Mouse (Mus musculus) lung, postnatal 0 days (tissue): ENCODE measurements around the gene Nemf.

Experiments
- CTCF ChIP-seq: IDR thresholded peaks from 2 replicates; pipeline ENCODE4 v1.5.1; 2016; ENCODE audit warnings: antibody characterized with exemption, mild to moderate bottlenecking
- EP300 ChIP-seq: IDR thresholded peaks from 2 replicates; pipeline ENCODE4 v1.6.1; 2016; ENCODE audit warnings: antibody characterized with exemption, mild to moderate bottlenecking, control low read depth

- no peak for TF ChIP-seq CTCF
- TF ChIP-seq EP300, result no peak
Measured at GRCm38 (mm10) chr12:69294936-69295335, 62.0 kb downstream of the Nemf start.
